Mouse (Mus musculus) kidney, postnatal 10 days (tissue): Measurements from ENCODE around the gene Sp9.

Source experiments
- DNase-seq: peaks from one replicate; pipeline ENCODE4 v3.0.0; 2021; ENCODE audit warnings: mixed read lengths

Sp9 gene

DNA sequence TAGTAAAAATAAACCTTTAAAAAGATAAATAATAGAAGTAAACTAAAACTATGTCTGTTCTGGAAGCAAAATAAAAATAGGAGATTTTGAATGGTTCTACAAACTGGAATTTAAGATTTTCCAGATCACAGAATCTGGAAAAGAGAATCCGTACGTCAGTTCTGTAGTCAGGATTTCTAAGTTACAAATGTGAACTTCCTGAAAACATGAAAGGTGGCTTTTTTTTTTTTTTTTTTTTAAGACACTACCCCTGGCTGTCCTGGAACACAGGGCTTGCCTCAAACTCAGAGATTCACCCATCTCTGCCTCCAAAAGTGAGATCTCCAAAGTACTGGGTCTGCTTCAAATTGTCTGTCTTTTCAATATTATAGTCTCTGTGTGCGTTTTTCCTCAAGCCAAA lies 42.6 kb downstream of the Sp9 start:
- DNase-seq, result no peak

DNA sequence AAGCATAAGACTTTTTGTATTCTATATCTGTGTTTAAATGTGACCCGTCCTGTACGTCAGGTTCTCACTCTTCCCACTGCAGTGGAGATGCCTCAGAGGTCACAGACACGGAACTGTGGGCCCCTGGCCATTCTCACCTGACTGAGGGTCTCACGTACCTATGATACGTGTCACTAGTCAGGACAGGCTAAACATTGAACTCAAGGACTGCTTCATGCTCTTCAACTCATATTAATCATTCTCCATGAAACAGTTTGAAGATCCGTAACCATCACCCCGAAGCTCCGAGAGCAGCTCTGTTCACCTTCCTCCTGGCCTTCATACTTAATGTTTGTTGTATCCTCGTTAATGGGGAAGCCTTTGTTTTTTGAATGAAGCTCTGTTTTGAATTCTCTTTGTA lies 45.7 kb downstream of the Sp9 start:
- no peak for DNase-seq

GRCm38 (mm10) chr2:73319218-73319617 lies 47.5 kb downstream of the Sp9 start:
- DNase-seq, result no peak

DNA sequence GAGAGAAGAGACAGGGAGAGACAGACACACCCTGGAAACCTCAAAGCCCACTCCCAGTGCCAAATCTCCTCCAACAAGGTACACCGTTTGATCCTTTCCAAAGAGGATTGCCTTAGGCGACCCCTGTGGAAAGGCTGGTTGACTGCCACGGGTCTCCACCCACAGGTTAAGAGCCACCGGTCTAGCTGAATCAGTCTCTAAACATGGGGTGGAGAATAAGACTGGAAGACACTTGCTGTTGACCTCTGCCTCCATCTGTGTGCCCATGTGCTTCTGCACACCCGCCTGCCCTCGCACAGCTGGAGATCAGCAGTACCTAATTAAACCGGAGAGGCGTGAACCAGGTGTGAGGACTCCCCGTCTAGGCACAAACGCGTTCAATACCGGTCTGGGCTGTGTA lies 51.3 kb downstream of the Sp9 start:
- no peak for DNase-seq

- peak; percentile 11 for DNase-seq
Measured at GRCm38 (mm10) chr2:73325871-73326270, 54.1 kb downstream of the Sp9 start.
